Mouse (Mus musculus) heart, postnatal 36 days (tissue): ENCODE data around the gene Ankra2. TPM values are rescaled to one million over a fixed set of nuclear protein-coding genes. Genes with fewer than 3 reads are reported as not detected.

Source experiments
- DNase-seq, 2 experiments: peaks; one replicate each; pipeline ENCODE4 v3.0.0; 2021 to 2022
- intact Hi-C: fragments of 180-260 bp; cut with DNase I; formaldehyde crosslinking; loops from one replicate; pipeline ENCODE4 v1.15.1; 2025
- total RNA-seq, 2 experiments: library from RNA; stranded (reverse); gene quantifications; 2 replicates each; pipeline ENCODE4 v1.2.3; 2021

The Ankra2 gene
- total RNA-seq = 10 to 100 TPM; 36.4 to 39.9 TPM

DNA sequence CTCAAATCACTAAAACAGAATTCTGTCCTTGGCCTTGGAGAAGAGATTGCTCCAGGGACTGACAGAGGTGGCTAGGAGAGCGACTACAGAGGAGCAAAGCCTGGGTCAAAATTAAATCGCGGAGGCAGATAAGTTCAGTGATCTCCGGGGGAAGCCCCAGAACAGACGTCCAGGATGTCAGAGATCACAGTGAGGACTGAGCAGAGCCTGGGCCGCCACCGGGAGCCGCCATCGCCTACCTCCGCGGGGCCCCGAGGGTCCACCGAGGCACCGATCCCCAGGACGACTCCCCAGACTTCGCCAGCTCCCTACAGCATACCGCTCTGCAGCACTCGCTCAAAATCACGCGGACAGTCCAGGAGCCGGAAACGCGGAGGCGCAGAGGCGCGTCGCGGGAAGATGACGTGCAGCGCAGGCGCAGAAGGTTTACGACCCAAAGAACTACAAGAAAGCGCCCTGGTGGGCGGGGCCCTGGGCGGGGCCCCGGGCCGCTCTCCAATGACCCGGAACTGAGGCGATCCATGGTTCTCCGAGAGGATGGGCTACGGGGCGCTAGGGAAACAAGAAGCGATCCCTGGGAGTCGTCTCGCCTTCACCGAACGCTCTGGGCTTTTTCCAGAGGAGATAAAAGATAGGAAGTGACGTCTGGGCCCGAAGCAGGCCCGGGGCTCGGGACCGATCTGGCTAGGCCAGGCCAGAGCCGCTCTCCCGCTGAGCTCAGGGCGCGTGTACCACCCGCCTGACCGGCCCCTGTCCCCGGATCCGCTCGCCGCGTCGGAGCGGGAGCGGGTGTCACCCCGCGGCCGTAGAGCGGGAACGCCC, at the start of gene Ankra2, which contains the start of gene Utp15:
Gene Ankra2 (plus strand): TSS at position 439 of the 822 bp plus-strand sequence.
Gene Utp15 (minus strand): TSS at position 406 of the 822 bp plus-strand sequence.
- intact Hi-C loops = loop anchor here (5.0 to 10.0 kb wide), 3 partner anchors 34 to 1068 kb away; partner anchors contain the start of genes Btf3 and Hexb
- peak; percentile 98 for DNase-seq

DNA sequence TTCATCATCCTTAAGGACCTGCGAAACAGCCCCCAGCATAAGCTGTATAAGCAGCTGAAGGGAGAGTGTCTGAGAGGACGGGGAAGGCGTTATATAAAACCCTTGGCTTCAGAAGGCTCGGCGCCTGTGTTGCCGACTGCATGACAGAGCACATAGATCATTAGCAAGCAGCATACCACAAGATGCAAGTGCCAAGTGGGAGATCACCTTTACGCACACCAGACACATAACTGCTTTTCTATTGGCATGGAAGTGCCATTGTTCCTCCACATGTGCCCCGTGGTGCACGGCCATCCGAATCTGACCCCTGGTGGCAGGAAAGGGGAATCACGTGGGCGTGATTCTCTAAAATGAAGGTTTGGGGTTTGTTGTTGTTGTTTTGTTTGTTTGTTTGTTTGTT, 40.0 kb upstream of the Ankra2 start:
- DNase-seq = peak; percentile 34 to 48
- intact Hi-C loops = loop anchor here (1.0 kb wide), 1 partner anchor 192 kb away; no protein-coding TSS in a partner anchor

DNA sequence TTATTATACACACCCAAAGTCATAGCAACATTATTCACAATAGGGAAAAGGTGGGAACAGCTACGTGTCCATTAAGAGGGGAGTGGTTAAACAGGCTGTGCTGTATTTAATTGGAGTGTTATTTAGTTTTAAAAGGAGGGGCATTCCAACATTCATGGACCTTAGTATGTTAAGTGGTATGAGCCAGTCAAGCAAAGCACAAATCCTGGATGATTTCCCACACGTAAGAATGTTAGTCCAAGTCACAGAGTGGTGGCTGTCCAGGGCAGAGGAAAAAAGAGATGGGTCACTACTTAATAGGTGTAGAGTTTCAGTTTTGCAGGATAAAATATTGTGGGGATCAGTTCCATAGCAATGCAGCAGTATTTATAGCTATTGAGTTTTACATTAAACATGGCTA, 36.6 kb upstream of the Ankra2 start:
- no peak for DNase-seq
- intact Hi-C loops = no loop called here

DNA sequence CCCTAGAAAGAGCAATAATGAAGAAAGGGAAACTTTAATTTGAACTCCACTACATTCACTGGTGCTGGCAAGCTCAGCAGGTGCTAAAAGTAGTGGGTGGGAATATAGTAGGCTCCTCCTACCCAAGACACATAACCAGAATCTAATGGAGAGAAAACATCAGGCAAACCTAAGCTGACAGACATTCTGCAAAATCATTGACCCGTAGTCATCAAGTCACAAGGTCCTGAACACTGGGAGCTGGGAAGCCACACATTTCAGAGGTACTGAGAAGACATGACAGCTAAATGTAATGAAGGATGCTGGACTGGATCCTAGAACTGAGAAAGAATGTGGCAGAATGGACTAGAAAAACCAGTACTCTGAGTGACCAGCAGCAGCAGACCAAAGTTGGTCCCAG, 32.4 kb upstream of the Ankra2 start:
- no peak for DNase-seq
- intact Hi-C loops = no loop called here

DNA sequence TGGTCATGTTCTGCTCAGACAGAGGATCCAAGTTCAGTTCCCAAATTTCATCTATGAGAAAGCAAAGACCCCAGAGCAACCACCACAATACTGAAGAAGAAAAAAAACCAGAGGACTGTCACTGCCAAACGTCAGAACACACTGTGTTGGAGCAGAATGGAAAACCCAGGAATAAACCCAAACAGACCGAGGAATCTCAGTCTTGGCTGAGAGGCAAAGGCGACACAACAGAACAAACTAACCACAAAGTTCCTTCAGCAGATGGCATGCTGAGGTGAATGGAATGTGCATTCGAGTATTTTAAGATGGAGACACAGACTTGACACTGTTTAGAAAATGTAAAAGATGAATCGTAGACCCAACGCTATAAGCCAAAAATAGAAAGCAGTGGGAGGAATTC, 27.4 kb upstream of the Ankra2 start:
- intact Hi-C loops = no loop called here

DNA sequence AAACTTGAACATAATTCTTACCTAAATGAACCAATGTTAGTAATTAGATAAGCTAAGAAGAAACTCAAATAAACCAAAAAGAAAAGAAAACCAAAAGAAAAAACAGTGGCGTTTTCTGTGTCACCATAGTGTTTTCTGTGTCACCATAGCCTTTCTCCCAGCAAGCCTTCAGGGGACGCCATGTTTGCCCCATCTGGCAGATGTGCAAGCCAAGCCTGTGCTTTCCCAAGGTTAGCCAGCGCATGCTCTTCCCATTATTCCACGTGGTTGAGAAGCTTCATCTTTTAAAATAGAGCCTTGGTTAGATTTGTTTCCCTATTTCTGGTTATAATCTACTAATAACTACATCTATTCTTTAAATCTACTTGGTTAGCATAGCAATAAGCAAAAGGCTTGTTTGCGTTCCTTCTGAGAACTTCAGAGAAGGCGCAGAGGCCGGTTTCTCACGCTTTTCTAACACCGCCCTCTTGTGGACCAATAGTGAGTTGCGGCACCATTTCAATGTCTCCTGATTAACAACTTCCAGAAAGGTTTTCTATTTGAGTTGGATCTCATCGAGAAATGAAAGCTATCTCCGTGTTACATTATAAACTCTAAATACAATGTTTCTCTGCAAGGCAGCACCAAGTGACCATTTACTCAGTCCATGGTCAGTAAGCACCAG, 22.8 kb upstream of the Ankra2 start:
- intact Hi-C loops = loop anchor here (1.0 to 10.0 kb wide), 2 partner anchors 209 to 1005 kb away; no protein-coding TSS in a partner anchor

More for the DNA sequence above, 27.4 kb upstream of the Ankra2 start:
- DNase-seq = no peak

DNA sequence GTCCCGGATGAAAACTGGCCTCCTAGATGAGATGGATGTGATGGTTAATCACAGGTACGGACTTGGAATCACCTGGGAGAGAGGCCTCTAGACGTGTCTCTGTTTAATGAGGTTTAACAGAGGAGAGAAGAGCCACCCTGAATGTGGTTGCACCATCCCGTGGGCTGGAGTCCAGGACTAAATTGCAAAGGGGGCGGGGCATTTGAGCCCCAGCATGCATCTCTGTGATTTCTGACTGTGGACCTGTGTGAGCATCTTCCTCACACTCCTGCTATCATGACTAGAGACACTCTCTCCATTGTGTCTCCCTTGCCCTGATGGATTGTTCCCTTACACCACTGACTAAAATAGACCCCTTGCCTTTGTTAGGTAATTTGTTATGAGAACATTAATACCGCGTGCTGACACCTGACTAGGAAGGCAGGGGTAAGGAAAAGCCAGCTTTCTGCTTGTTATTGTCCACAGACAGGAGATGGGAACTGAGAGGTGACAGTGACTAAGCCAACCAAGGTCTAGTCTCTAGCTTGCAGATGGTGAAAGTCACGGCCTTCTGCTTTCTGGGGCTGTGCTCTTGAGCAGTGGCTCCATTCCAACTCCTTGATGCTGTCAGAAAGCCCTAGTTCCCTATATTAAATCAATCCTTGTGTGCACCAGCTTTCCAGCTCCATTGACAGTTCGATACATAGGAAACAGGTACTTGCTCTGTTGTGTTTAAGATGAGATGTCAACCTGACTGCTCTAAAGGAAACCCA, 21.2 kb upstream of the Ankra2 start:
- intact Hi-C loops = loop anchor here (10.0 kb wide), 1 partner anchor 1007 kb away; no protein-coding TSS in a partner anchor
- DNase-seq = no peak

More for the DNA sequence above, 22.8 kb upstream of the Ankra2 start:
- DNase-seq = peak; percentile 59 to 76

DNA sequence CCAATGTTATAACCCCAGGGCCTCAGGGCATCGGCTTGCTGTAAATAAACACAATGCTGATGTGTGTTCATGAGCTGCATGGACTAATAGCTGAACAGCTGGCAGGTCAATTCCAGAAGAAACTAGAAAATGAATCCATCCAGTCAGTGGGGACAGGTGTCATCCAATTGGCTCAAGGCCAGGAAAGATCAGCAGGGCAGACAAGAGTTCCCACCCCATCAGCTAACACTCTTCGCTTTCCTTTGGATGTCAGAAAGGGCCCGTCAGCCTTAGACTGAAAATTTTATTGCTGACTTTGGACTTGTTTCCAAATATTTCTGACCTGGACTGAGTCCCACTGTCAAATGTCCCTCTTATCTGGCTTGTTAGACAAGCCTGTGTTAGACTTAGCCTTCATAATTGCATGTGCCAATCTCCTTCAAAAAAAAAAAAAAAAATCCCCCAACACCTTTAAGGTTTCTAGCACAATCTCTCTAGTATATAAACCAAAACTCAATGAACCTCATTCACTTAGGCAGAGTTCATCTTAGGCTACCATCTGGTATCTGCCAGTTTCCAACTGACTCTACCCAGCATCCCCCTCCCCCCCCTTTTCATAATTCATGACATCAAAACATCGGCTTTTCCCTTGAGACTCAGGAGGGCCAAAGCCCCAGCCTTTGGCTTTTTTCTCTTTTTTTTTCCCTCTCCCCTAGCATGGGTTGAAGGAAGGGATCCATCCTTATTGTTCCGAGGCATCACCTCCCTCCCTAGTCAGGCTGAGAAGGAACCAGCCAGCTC, 18.1 kb upstream of the Ankra2 start:
- no peak for DNase-seq
- intact Hi-C loops = loop anchor here (10.0 kb wide), 1 partner anchor 1010 kb away; no protein-coding TSS in a partner anchor

DNA sequence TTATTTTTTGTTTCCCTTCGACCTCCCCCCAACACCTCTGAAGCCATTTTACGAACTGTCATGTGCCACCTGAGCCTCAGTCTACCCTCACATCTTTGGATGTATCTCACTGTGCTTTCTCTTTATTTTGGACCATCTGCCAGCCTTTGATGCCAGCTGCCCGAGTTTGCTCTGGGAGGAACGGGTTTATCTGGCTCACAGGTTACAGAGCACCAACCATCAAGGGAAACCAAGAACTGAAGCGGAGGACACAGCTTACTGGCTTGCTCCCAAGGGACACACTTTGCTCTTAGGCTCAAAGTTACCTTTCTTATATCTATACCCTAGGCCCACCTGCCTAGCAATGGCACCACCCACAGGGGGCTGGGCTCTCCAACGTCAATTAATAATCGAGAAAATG, 17.5 kb upstream of the Ankra2 start:
- no peak for DNase-seq
- intact Hi-C loops = loop anchor here (10.0 kb wide), 1 partner anchor 1011 kb away; no protein-coding TSS in a partner anchor

DNA sequence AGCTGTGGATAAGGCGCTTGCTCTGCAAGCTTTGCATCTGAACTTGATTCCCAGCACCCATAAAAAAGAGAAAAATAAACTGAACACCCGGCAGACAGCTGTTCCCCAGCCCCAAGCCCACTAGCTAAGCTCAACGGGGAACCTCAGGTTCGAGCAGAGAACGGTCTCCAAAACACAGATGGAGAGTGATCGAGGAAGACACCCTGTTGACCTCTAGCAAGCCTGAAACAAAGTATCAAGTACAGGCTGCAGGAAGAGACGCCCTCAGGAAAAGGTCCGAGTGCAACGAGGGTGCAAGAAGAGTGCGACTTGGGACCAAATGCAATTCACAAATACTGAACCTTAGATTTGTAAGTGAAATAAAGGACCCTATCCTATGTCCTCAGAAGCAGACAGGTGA, 13.3 kb upstream of the Ankra2 start:
- intact Hi-C loops = loop anchor here (10.0 kb wide), 1 partner anchor 1015 kb away; no protein-coding TSS in a partner anchor

DNA sequence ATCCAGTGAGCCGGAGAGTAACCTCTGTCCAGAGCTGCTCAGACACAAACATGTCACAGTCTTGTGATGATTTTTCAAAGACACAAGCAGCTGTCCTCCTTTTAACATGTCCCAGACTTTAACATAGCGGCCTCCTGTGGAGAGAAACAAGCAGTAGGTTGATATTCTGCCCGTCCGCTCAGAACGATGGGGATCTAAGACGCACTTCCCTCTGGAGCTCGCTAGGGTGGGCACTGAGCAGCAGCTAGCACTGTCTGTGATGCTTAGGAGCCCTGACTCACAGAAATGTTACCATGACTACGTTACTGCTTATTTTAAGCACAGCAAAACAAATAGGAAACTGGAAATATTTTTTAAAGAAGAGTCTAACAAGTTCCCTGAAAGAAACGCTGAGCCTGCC, 8.0 kb upstream of the Ankra2 start:
- intact Hi-C loops = no loop called here

More for the DNA sequence above, 13.3 kb upstream of the Ankra2 start:
- no peak for DNase-seq

DNA sequence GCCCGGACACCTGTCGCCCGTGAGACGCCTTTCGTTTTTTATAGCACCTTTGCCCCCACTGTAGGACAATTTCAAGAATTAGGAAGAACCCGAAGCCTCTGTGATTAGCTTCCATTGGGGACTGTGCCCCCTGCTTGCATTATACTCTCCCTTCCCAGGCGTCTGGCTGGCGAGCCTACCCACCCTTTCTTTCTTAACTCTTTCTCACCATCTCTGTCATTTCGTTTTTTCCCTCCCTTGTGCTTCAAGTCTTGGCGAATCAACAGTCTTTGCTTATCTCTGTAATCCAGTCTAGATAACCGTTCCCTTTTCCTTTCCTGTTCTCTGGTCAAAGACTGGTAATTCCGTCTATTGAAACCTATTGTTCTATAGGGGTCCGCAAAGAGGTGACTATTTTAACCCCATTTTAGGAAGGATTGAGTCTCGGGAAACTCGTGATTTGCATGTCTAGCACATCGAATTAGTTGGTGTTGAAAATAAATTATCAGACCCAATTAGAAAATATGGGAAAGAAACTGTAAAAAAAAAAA, 649 bp downstream of the Ankra2 start:
- no peak for DNase-seq
- intact Hi-C loops = loop anchor here (5.0 to 10.0 kb wide), 3 partner anchors 34 to 1069 kb away; partner anchors contain the start of genes Btf3 and Hexb

More for the DNA sequence above, 8.0 kb upstream of the Ankra2 start:
- no peak for DNase-seq

DNA sequence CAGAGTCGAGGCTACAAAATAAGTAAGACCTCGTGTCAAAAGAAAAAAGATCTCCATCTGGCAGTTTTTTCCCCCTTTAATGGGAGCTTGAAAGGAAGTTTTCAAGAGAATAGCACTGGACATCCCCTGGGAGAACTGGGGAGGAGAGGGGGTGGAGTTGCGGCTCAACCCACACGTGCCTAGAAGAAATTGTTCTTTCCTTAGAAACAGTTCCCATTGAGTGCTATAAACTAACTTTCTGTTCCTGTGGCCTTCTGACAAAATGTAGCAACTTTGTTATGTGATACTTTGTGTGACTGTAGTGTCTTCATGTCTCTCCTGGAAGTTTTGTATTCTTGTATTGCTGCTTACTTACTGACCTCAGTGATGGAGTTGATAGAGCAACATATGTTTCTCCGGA, 1.2 kb downstream of the Ankra2 start:
- no peak for DNase-seq
- intact Hi-C loops = loop anchor here (5.0 to 10.0 kb wide), 3 partner anchors 33 to 1069 kb away; partner anchors contain the start of genes Btf3 and Hexb

DNA sequence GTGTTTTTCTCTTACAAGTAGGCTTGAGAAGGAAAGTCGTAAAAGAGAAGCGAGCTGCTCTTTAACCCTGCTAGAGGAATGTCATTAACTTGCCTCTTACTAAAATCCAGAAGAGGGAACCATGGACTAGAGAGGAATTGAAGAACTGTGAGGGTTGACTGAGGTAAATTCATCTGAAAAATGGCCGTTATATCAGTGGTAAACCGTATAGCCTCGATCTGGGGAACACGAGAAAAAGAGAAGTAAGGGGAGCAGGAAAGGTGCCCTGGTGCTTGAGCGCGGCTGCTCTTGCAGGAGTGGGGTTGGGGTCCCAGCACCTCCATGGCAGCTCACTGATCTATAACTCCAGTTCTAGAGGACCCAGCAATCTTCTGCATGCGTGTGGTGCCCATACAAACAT, 11.1 kb downstream of the Ankra2 start:
- intact Hi-C loops = no loop called here
- no peak for DNase-seq

DNA sequence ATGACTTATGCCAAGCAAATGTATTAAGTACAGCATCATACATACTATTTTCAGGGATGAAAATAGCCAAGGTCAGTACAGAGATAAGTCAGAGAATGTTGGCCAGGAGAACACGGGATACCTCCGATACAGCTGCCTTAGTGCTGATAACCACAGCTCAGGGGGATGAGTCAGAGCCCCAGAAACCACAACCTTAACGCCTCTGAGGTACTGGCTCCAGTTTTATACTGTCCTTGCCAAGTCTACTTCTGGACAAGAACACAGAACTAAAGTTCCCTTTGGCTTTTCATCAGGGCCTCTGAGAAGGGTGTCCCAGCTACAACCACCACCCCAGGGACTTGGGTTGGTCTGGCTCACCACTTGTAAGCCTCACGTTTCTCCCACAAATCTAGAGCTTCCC, 12.8 kb downstream of the Ankra2 start:
- DNase-seq = peak in 1 of 2 experiments; percentile 22
- intact Hi-C loops = no loop called here

DNA sequence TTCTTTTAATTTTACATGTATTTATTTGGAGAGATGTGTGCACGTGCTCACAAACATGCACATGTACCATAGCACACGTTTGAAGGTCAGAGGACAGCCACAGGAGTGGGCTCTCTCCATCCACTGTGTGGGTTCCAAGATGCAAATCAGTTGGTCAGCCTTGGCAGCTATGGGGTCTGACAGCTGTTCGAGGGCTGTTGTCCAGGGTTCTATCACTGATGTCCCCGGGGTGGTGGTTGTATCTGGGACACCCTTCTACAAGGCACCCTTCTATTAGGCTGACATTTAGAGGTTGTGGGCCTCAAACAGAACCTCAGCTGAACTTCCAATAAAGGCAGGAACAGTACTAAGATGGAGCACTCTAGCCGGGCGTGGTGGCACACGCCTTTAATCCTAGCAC, 13.4 kb downstream of the Ankra2 start:
- intact Hi-C loops = no loop called here

DNA sequence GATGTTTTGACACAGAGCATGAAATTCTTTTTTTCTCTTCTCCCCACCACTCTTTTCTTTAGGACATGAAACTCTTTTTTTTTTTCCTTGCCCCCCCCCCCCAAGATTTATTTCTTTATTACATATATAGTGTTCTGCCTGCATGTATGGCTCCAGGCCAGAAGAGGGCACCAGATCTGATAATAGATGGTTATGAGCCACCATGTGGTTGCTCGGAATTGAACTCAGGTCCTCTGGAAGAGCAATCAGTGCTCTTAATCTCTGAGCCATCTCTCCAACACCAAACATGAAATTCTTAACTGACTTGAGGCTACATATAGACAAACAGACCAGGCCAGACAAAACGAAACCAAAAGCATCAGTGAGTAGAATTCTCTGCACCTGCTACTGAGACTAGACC, 14.6 kb downstream of the Ankra2 start:
- intact Hi-C loops = no loop called here
- no peak for DNase-seq

More for the DNA sequence above, 13.4 kb downstream of the Ankra2 start:
- DNase-seq = no peak

DNA sequence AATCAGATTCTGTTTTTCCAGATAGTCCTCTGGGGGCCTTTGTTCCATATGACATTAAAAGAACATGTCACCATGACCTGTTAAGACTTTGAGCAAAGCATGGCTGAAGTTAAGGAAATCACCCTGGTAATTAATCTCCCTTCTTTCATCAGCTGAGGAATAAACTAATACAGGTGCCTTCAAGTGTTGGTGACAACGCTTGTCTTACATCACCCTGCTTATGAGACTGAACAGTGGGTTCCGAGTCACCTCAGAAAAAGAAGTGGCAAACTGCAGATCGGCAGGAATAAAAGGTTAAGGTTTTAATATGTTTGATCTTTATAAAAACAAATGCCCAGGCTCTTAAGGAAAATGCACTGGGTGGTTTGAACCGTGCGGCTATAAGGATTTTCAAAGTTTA, 16.8 kb downstream of the Ankra2 start, which contains the start of gene Gm21976:
Gene Gm21976 (plus strand): TSS at position 202 of the 400 bp plus-strand sequence.
- no peak for DNase-seq
- intact Hi-C loops = no loop called here

DNA sequence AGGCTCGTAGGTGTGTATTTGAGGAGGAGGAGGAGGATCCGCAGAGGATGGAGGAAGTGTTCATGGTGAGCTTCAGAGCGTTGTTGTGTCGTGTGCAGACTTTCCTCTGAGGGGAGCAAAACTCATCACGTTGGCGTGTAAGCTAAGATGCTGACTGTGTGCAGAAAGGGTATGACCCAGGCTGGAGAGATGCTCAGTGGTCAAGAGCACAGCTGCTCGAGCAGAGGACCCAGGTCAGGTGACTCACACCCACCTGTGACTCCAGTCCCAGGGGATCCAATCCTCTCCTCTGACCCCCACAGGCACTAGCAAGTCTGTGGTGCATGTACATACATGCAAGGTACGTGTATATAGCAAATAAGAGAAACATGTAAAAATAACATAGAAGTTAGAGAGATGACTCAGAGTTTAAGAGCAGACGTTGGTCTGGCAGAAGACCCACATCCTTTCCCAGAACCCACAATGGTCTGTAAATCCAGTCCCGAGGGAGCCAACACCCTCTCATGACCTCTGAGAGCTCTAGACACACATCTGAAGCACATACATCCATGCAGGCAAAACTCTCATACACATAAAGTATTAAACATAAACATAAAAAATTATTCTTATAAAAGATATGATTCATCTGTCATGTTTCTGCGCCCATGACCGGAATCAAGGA, 18.2 kb downstream of the Ankra2 start:
- intact Hi-C loops = no loop called here
- no peak for DNase-seq
